Mouse (Mus musculus): Measurements from ENCODE around the gene Mamdc4.

Mamdc4 gene

GRCm38 (mm10) chr2:25582466-25583119, 7.9 kb upstream of the Mamdc4 start:
- no peak for DNase-seq

GRCm38 (mm10) chr2:25581901-25582301, 7.3 kb upstream of the Mamdc4 start:
- no peak for DNase-seq

GRCm38 (mm10) chr2:25581294-25581864, 6.7 kb upstream of the Mamdc4 start, which contains the start of gene Ajm1:
Gene Ajm1, minus strand, starts transcription at chr2:25581757.
- peak; percentile 71 to 78 for DNase-seq

GRCm38 (mm10) chr2:25580621-25581101, 6.0 kb upstream of the Mamdc4 start:
- no peak for DNase-seq

- DNase-seq: peak in 1 of 2 experiments; percentile 49
These were observed 5.3 kb upstream of the Mamdc4 start for GRCm38 (mm10) chr2:25579737-25580460.

- DNase-seq: no peak
These were observed 4.4 kb upstream of the Mamdc4 start for GRCm38 (mm10) chr2:25578796-25579736.

- DNase-seq: peak in 1 of 2 experiments; percentile 42
These were observed 3.5 kb upstream of the Mamdc4 start for GRCm38 (mm10) chr2:25577951-25578795.

GRCm38 (mm10) chr2:25576965-25577891, 2.6 kb upstream of the Mamdc4 start:
- DNase-seq: no peak

- DNase-seq: no peak
These were observed 1.6 kb upstream of the Mamdc4 start for GRCm38 (mm10) chr2:25576028-25576850.

- DNase-seq: peak; percentile 63 to 77
These were observed 885 bp upstream of the Mamdc4 start for GRCm38 (mm10) chr2:25575432-25576027.

GRCm38 (mm10) chr2:25574136-25574535, 509 bp downstream of the Mamdc4 start:
- no peak for DNase-seq

GRCm38 (mm10) chr2:25573068-25573467, 1.6 kb downstream of the Mamdc4 start:
- DNase-seq: no peak

GRCm38 (mm10) chr2:25571221-25571620, 3.4 kb downstream of the Mamdc4 start:
- DNase-seq: no peak

GRCm38 (mm10) chr2:25569323-25569722, 5.3 kb downstream of the Mamdc4 start:
- DNase-seq: no peak

- DNase-seq: no peak
These were observed 6.1 kb downstream of the Mamdc4 start for GRCm38 (mm10) chr2:25568473-25569019.

GRCm38 (mm10) chr2:25566558-25566957, 8.1 kb downstream of the Mamdc4 start:
- no peak for DNase-seq

GRCm38 (mm10) chr2:25565741-25566140, 8.9 kb downstream of the Mamdc4 start:
- DNase-seq: no peak

- DNase-seq: no peak
These were observed 12.7 kb downstream of the Mamdc4 start for GRCm38 (mm10) chr2:25561946-25562345.

- DNase-seq: no peak
These were observed 14.1 kb downstream of the Mamdc4 start for GRCm38 (mm10) chr2:25560551-25560950.
